Mouse (Mus musculus): ENCODE measurements at regions not wholly inside any gene's neighbourhood (a gene's known extent, or its start where the extent isn't known, plus 50 kb on each side); places are given as distances from the start of the nearest gene placed in this dataset.

GRCm38 (mm10) chr10:31076948-31077347, 234.3 kb upstream of the Hey2 start:
- no peak for DNase-seq (ENCODE audit: low read depth, low spot score)

- DNase-seq (ENCODE audit: low read depth, low spot score), result no peak
Measured at GRCm38 (mm10) chr10:31076415-31076814, 233.8 kb upstream of the Hey2 start.

- no peak for DNase-seq (ENCODE audit: low read depth, low spot score)
Measured at GRCm38 (mm10) chr10:31074004-31074645, 231.5 kb upstream of the Hey2 start.

GRCm38 (mm10) chr10:31068668-31069223, 226.1 kb upstream of the Hey2 start:
- DNase-seq (ENCODE audit: low read depth, low spot score), result no peak

- no peak for DNase-seq (ENCODE audit: low read depth, low spot score)
Measured at GRCm38 (mm10) chr10:31062732-31063131, 220.1 kb upstream of the Hey2 start.

- no peak for DNase-seq (ENCODE audit: low read depth, low spot score)
Measured at GRCm38 (mm10) chr10:31053260-31053659, 210.7 kb upstream of the Hey2 start.

- DNase-seq (ENCODE audit: low read depth, low spot score), result no peak
Measured at GRCm38 (mm10) chr10:31051222-31051621, 208.6 kb upstream of the Hey2 start.

- DNase-seq (ENCODE audit: low read depth, low spot score), result no peak
Measured at GRCm38 (mm10) chr10:31049352-31049751, 206.8 kb upstream of the Hey2 start.

GRCm38 (mm10) chr10:31035611-31036010, 193.0 kb upstream of the Hey2 start:
- no peak for DNase-seq (ENCODE audit: low read depth, low spot score)

GRCm38 (mm10) chr10:31034782-31035181, 192.2 kb upstream of the Hey2 start:
- DNase-seq (ENCODE audit: low read depth, low spot score), result no peak

GRCm38 (mm10) chr10:31030676-31031075, 188.1 kb upstream of the Hey2 start:
- no peak for DNase-seq (ENCODE audit: low read depth, low spot score)

GRCm38 (mm10) chr10:31026440-31026839, 183.8 kb upstream of the Hey2 start:
- DNase-seq (ENCODE audit: low read depth, low spot score), result no peak

GRCm38 (mm10) chr10:31012669-31013358, 170.2 kb upstream of the Hey2 start:
- DNase-seq (ENCODE audit: low read depth, low spot score), result no peak

- DNase-seq (ENCODE audit: low read depth, low spot score), result no peak
Measured at GRCm38 (mm10) chr10:31009955-31010254, 167.3 kb upstream of the Hey2 start.

GRCm38 (mm10) chr10:31009128-31009954, 166.7 kb upstream of the Hey2 start:
- no peak for DNase-seq (ENCODE audit: low read depth, low spot score)

- no peak for DNase-seq (ENCODE audit: low read depth, low spot score)
Measured at GRCm38 (mm10) chr10:30998163-30998944, 155.8 kb upstream of the Hey2 start.

GRCm38 (mm10) chr10:30992167-30992566, 149.6 kb upstream of the Hey2 start:
- no peak for DNase-seq (ENCODE audit: low read depth, low spot score)

GRCm38 (mm10) chr10:30980279-30980968, 137.8 kb upstream of the Hey2 start:
- DNase-seq (ENCODE audit: low read depth, low spot score), result no peak

GRCm38 (mm10) chr10:30979766-30980165, 137.2 kb upstream of the Hey2 start:
- DNase-seq (ENCODE audit: low read depth, low spot score), result no peak

- peak; percentile 69 for DNase-seq (ENCODE audit: low read depth, low spot score)
Measured at GRCm38 (mm10) chr10:30966176-30966575, 123.6 kb upstream of the Hey2 start.

GRCm38 (mm10) chr10:30953825-30954224, 111.2 kb upstream of the Hey2 start:
- DNase-seq (ENCODE audit: low read depth, low spot score), result no peak

Data from skeletal muscle tissue, adult 2 months (tissue).